Mouse (Mus musculus) lung, embryonic 16.5 days (tissue): Measurements from ENCODE around the gene Abcc2. TPM values are rescaled to one million over a fixed set of nuclear protein-coding genes. Genes with fewer than 3 reads are reported as not detected.

Experiments
- ATAC-seq: fragments of 200-750 bp; cut with Nextera tagmentation; 2 replicates; pipeline ENCODE4 v1.8.0; 2017; ENCODE audit warnings: low read depth, mild to moderate bottlenecking, moderate library complexity
- H3K27ac ChIP-seq: fragments of 300-500 bp; sonication (generic); 2 replicates; pipeline ENCODE4 v1.5.1; 2014; ENCODE audit warnings: mild to moderate bottlenecking, control low read depth, low read length
- H3K27me3 ChIP-seq: fragments of 300-500 bp; sonication (generic); 2 replicates; pipeline ENCODE4 v1.6.1; 2014; ENCODE audit warnings: low read depth, low read length, mixed read lengths; ENCODE audit not compliant: control insufficient read depth, insufficient read depth
- H3K36me3 ChIP-seq: fragments of 300-500 bp; sonication (generic); 2 replicates; pipeline ENCODE4 v1.6.1; 2014; ENCODE audit warnings: low read length; ENCODE audit not compliant: control insufficient read depth, insufficient read depth
- H3K4me1 ChIP-seq: fragments of 300-500 bp; sonication (generic); replicated peaks from 2 replicates; pipeline ENCODE4 v1.6.1; 2014; ENCODE audit warnings: low read length, mixed read lengths; ENCODE audit not compliant: control insufficient read depth, insufficient read depth
- H3K4me2 ChIP-seq: fragments of 300-500 bp; sonication (generic); 2 replicates; pipeline ENCODE4 v1.6.1; 2014; ENCODE audit warnings: low read depth, low read length, control low read depth
- H3K4me3 ChIP-seq: fragments of 300-500 bp; sonication (generic); 2 replicates; pipeline ENCODE4 v1.5.1; 2014; ENCODE audit warnings: mild to moderate bottlenecking, low read length, control low read depth
- H3K9ac ChIP-seq: fragments of 300-500 bp; sonication (generic); 2 replicates; pipeline ENCODE4 v1.6.1; 2014; ENCODE audit warnings: low read length, control low read depth
- H3K9me3 ChIP-seq: fragments of 300-500 bp; sonication (generic); 2 replicates; pipeline ENCODE4 v1.6.1; 2016; ENCODE audit warnings: low read length; ENCODE audit not compliant: control insufficient read depth
- WGBS: fragments of 180-500 bp; shearing (Covaris S2); extraction: QIAGEN DNeasy Blood & Tissue Kit; methylation state at CpG from one replicate; pipeline ENCODE4 v1.1.7; 2014; 5-methylcytosine and 5-hydroxymethylcytosine counted together
- polyA plus RNA-seq: library from polyadenylated mRNA; unstranded; fragments of >200 nt; fragmentation: Nextera tagmentation; extraction: Ambion mirVana; gene quantifications from 2 replicates; pipeline ENCODE4 v1.2.1, GENCODE M21; 2015

Abcc2 gene
- polyA plus RNA-seq, 1 experiment from 2014 or later, result not detected

DNA sequence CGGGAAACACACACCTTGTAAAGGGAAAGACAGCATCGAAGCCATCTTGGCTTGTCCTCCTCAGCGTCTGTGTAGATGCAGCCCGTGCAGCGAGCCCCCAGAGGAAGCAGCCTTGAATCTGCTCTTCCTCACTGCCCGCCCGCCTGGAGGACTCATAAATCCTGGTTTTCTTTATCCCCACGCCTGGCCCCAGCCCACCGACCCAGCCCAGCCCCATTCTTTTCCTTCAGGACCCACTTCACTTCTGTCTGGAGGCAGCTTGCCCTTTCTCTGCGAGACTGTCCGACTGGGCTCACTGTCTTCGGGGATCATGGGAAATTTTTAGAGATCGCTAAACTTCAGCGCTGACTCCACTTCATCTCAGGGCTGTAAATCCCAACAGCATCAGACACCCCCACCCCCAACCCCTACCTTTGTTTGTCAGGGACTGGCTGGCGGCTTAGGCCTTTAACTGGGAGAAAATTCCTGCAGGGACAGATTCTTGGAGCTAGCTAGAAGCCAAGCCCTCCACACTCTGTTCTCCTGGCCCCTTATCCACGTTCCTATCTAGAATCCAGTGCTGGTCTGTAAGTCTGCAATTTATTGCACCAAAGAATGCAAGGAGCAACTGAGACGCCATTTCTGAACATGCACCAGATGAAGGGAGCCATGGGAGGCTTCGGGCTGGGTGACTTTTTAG, 101.0 kb downstream of the Abcc2 start:
- Histone ChIP-seq H3K36me3 (no peaks in the 10 kb centered on the region), H3K4me2 (peak overlapping the region; percentile 17; the same call in 1 of the 2 replicates), H3K4me1 (peaks cover 36% of the 10 kb centered on the region), H3K27ac (peak overlapping the region; percentile 0), H3K9ac (peak overlapping the region; percentile 45), H3K27me3 (no peaks in the 10 kb centered on the region), H3K4me3 (no peak overlapping the region), H3K9me3 (no peaks in the 10 kb centered on the region; the same call in 1 of the 2 replicates)
- 22% methylated on average over 18 of the region's 18 CpGs for WGBS
- ATAC-seq, result no peak

- Histone ChIP-seq H3K27me3 (no peaks in the 10 kb centered on the region), H3K4me1 (peaks cover 34% of the 10 kb centered on the region), H3K4me3 (no peak overlapping the region), H3K4me2 (0 out of 2 replicates have a peak overlapping the region, but pooled peaks have one; percentile 9), H3K9me3 (no peaks in the 10 kb centered on the region; the same call in 1 of the 2 replicates), H3K36me3 (no peaks in the 10 kb centered on the region), H3K9ac (no peak overlapping the region), H3K27ac (0 out of 2 replicates have a peak overlapping the region, but pooled peaks have one; percentile 7)
- peak; percentile 61 for ATAC-seq
- WGBS, result 52% methylated on average over 13 of the region's 13 CpGs
Observed at GRCm38 (mm10) chr19:43884668-43885498, 102.9 kb downstream of the Abcc2 start.

DNA sequence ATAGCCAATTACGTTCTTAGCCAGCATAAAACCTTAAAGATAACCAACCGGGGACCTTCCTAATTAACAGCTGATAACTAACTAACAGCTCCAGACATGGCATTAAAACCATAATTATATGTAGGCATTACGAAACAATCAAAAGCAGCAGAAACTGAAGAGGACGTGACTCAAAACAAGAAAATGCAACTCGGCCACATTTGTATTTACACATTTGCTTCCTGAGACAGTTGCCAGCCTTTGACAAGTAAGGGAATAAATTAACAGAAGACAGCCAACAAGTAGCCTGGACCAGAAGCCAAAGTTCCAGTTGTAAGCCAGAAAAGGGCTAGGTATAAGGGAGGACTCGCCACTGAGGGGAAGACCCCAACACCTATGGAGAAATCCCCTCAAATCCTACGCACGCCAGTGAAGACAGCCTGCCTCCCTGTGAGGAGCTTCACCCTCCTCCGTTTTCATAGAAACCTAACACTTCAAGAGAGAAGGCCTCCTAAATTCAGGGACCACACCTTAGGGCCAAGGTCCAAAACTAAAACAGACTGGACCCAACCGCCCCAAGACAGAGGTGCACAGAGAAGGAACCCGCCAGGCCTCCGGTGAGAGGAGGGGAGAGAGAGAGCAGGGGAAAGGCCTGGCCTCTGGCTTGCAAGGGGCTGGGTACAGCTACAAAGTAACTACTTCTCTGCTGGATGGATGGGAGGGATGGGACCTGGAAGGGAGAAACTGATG, 104.5 kb downstream of the Abcc2 start:
- 0 out of 2 replicates have a peak overlapping the region, but pooled peaks have one; percentile 13 for H3K27ac ChIP-seq
- no peaks in the 10 kb centered on the region for H3K27me3 ChIP-seq
- peak overlapping the region; percentile 23 for H3K4me2 ChIP-seq
- no peak overlapping the region for H3K4me3 ChIP-seq
- peak overlapping the region; percentile 36; the same call in 1 of the 2 replicates for H3K9ac ChIP-seq
- H3K9me3 ChIP-seq, result no peaks in the 10 kb centered on the region; the same call in 1 of the 2 replicates
- peaks cover 27% of the 10 kb centered on the region for H3K4me1 ChIP-seq
- no peak for ATAC-seq
- 56% methylated on average over 12 of the region's 12 CpGs for WGBS
- no peaks in the 10 kb centered on the region for H3K36me3 ChIP-seq

GRCm38 (mm10) chr19:43887242-43887641, 105.2 kb downstream of the Abcc2 start:
- no peak overlapping the region for H3K4me3 ChIP-seq
- H3K9me3 ChIP-seq, result no peaks in the 10 kb centered on the region
- no peak overlapping the region for H3K27ac ChIP-seq
- no peak overlapping the region for H3K4me2 ChIP-seq
- ATAC-seq, result no peak
- peaks cover 27% of the 10 kb centered on the region for H3K4me1 ChIP-seq
- 81% methylated on average over 5 of the region's 5 CpGs for WGBS
- H3K36me3 ChIP-seq, result no peaks in the 10 kb centered on the region
- H3K27me3 ChIP-seq, result no peaks in the 10 kb centered on the region
- no peak overlapping the region for H3K9ac ChIP-seq

GRCm38 (mm10) chr19:43887725-43888124, 105.7 kb downstream of the Abcc2 start:
- WGBS, result 71% methylated on average over 2 of the region's 2 CpGs
- H3K4me3 ChIP-seq, result no peak overlapping the region
- no peak overlapping the region for H3K9ac ChIP-seq
- peak overlapping the region; percentile 14; the same call in 1 of the 2 replicates for H3K4me2 ChIP-seq
- no peaks in the 10 kb centered on the region for H3K27me3 ChIP-seq
- no peak overlapping the region for H3K27ac ChIP-seq
- H3K4me1 ChIP-seq, result peaks cover 27% of the 10 kb centered on the region
- ATAC-seq, result no peak
- H3K9me3 ChIP-seq, result no peaks in the 10 kb centered on the region
- no peaks in the 10 kb centered on the region for H3K36me3 ChIP-seq

Other genes starting within 250 kb of the Abcc2 start
- gene Nkx2-3, start 169.9 kb upstream of the Abcc2 start, polyA plus RNA-seq, result not detected in 2 replicates
- 9.1 and 12.2 TPM in 2 replicates for gene Slc25a28, start 107.3 kb upstream of the Abcc2 start, polyA plus RNA-seq
- gene Entpd7, start 92.5 kb upstream of the Abcc2 start, polyA plus RNA-seq, result 9.2 and 9.5 TPM in 2 replicates
- gene Cutc, start 29.2 kb upstream of the Abcc2 start, polyA plus RNA-seq, result 12.4 and 14.1 TPM in 2 replicates
- gene Cox15, start 29.2 kb upstream of the Abcc2 start, polyA plus RNA-seq, result 10.6 and 11.0 TPM in 2 replicates
- gene Dnmbp, start 158.0 kb downstream of the Abcc2 start, polyA plus RNA-seq, result 20.4 and 22.1 TPM in 2 replicates
- gene Cpn1, start 204.4 kb downstream of the Abcc2 start, polyA plus RNA-seq, result 4.9 and 5.5 TPM in 2 replicates
- gene Cyp2c23, start 247.0 kb downstream of the Abcc2 start, polyA plus RNA-seq, result 0.55 and 1.4 TPM in 2 replicates